ENCODE assay signal across 15 mouse cellular contexts in genomic region chr14:12091730-12092129, GRCm38 (mm10).
"Had no signal": no experiment of that assay in that cellular context is flagged by ENCODE, and none has a peak within 500 bp of the region (broad histone marks: within the 10 kb centered on the region; RNA-seq: fewer than 3 reads in every experiment).

No protein-coding gene starts in this region.

- H3K27ac ChIP-seq: neural tube, embryonic 12.5 days; stomach, embryonic 15.5 days; stomach, postnatal 0 days had no signal

- H3K4me1 ChIP-seq: stomach, embryonic 15.5 days had no signal

- H3K9me3 ChIP-seq: neural tube, embryonic 12.5 days; stomach, embryonic 15.5 days had no signal

- H3K36me3 ChIP-seq: neural tube, embryonic 12.5 days; stomach, embryonic 15.5 days had no signal

- DNase-seq: retina, postnatal 1 day; right cerebral cortex, adult 18-20 months; right cerebral cortex, postnatal 14 days; right cerebral cortex, postnatal 25 days; right cerebral cortex, postnatal 4 days; spleen, adult 18-20 months; thymus, adult 18-20 months; thymus, adult 2 months; thymus, postnatal 14 days; thymus, postnatal 25 days; thymus, postnatal 36 days; thymus, postnatal 4 days had no signal

- H3K4me2 ChIP-seq: neural tube, embryonic 12.5 days; stomach, embryonic 15.5 days had no signal

- H3K9ac ChIP-seq: neural tube, embryonic 12.5 days; stomach, embryonic 15.5 days had no signal

- H3K4me3 ChIP-seq: neural tube, embryonic 12.5 days; stomach, embryonic 15.5 days had no signal

- H3K27me3 ChIP-seq: neural tube, embryonic 12.5 days; stomach, embryonic 15.5 days had no signal
